Mouse (Mus musculus) midbrain, embryonic 12.5 days (tissue): Measurements from ENCODE around the gene Kif26b. TPM values are rescaled to one million over a fixed set of nuclear protein-coding genes. Genes with fewer than 3 reads are reported as not detected.
A peak's percentile ranks its signal among the peaks of the same experiment; 100 is the strongest.

Experiments
- ATAC-seq: fragments of 200-750 bp; cut with Nextera tagmentation; 2 replicates; pipeline ENCODE4 v1.8.0; 2017; ENCODE audit warnings: low read depth, moderate TSS enrichment, moderate library complexity; ENCODE audit not compliant: low FRiP score
- H3K27ac ChIP-seq: fragments of 300-500 bp; sonication (generic); replicated peaks from 2 replicates; pipeline ENCODE4 v1.5.1; 2016; ENCODE audit warnings: mild to moderate bottlenecking
- H3K27me3 ChIP-seq: fragments of 300-500 bp; sonication (generic); 2 replicates; pipeline ENCODE4 v1.6.1; 2016; ENCODE audit warnings: mild to moderate bottlenecking
- H3K36me3 ChIP-seq: fragments of 300-500 bp; sonication (generic); 2 replicates; pipeline ENCODE4 v1.6.1; 2016
- H3K4me1 ChIP-seq: fragments of 300-500 bp; sonication (generic); 2 replicates; pipeline ENCODE4 v1.6.1; 2016
- H3K4me2 ChIP-seq: fragments of 300-500 bp; sonication (generic); replicated peaks from 2 replicates; pipeline ENCODE4 v1.6.1; 2016; ENCODE audit warnings: mild to moderate bottlenecking, moderate library complexity
- H3K4me3 ChIP-seq: fragments of 300-500 bp; sonication (generic); 2 replicates; pipeline ENCODE4 v1.5.1; 2016; ENCODE audit warnings: mild to moderate bottlenecking
- H3K9ac ChIP-seq: fragments of 300-500 bp; sonication (generic); replicated peaks from 2 replicates; pipeline ENCODE4 v1.6.1; 2016; ENCODE audit warnings: mild to moderate bottlenecking, moderate library complexity
- H3K9me3 ChIP-seq: fragments of 300-500 bp; sonication (generic); 2 replicates; pipeline ENCODE4 v1.6.1; 2016; ENCODE audit warnings: mild to moderate bottlenecking
- WGBS: fragments of 180-500 bp; shearing (Covaris S2); methylation state at CpG from one replicate; pipeline ENCODE4 v1.1.7; 2016; 5-methylcytosine and 5-hydroxymethylcytosine counted together
- polyA plus RNA-seq: library from polyadenylated mRNA; unstranded; fragments of >200 nt; fragmentation: Nextera tagmentation; extraction: Ambion mirVana; gene quantifications from 2 replicates; pipeline ENCODE4 v1.2.1, GENCODE M21; 2016

Gene Kif26b
- polyA plus RNA-seq, 1 experiment from 2014 or later, result 8.8 TPM

- no peak for ATAC-seq
- no peak overlapping the region for H3K27ac ChIP-seq
- no peak overlapping the region for H3K4me3 ChIP-seq
- no peak overlapping the region for H3K9ac ChIP-seq
- H3K4me1 ChIP-seq, result peaks cover 15% of the 10 kb centered on the region
- no peaks in the 10 kb centered on the region for H3K27me3 ChIP-seq
- 77% methylated on average over 4 of the region's 4 CpGs for WGBS
- no peak overlapping the region for H3K4me2 ChIP-seq
- peaks cover 10% of the 10 kb centered on the region for H3K9me3 ChIP-seq
- H3K36me3 ChIP-seq, result no peaks in the 10 kb centered on the region
Observed at GRCm38 (mm10) chr1:178571009-178571408, 42.1 kb downstream of the Kif26b start.

GRCm38 (mm10) chr1:178571885-178572444 is 43.0 kb downstream of the Kif26b start:
- peaks cover 15% of the 10 kb centered on the region for H3K4me1 ChIP-seq
- no peaks in the 10 kb centered on the region for H3K36me3 ChIP-seq
- no peak overlapping the region for H3K4me2 ChIP-seq
- no peak overlapping the region for H3K27ac ChIP-seq
- peaks cover 10% of the 10 kb centered on the region for H3K9me3 ChIP-seq
- no peaks in the 10 kb centered on the region for H3K27me3 ChIP-seq
- 31% methylated on average over 13 of the region's 13 CpGs for WGBS
- no peak overlapping the region for H3K4me3 ChIP-seq
- no peak for ATAC-seq
- H3K9ac ChIP-seq, result no peak overlapping the region

GRCm38 (mm10) chr1:178573406-178574032 is 44.6 kb downstream of the Kif26b start:
- no peak overlapping the region for H3K9ac ChIP-seq

GRCm38 (mm10) chr1:178575706-178576105 is 46.8 kb downstream of the Kif26b start:
- ATAC-seq, result no peak
- no peak overlapping the region for H3K27ac ChIP-seq
- 100% methylated on average over 2 of the region's 2 CpGs for WGBS
- peaks cover 11% of the 10 kb centered on the region for H3K4me1 ChIP-seq
- no peak overlapping the region for H3K9ac ChIP-seq
- H3K9me3 ChIP-seq, result peaks cover 10% of the 10 kb centered on the region
- H3K4me3 ChIP-seq, result no peak overlapping the region
- H3K27me3 ChIP-seq, result no peaks in the 10 kb centered on the region
- no peaks in the 10 kb centered on the region for H3K36me3 ChIP-seq
- H3K4me2 ChIP-seq, result no peak overlapping the region

More at GRCm38 (mm10) chr1:178573406-178574032, 44.6 kb downstream of the Kif26b start:
- Histone ChIP-seq H3K27me3 (no peaks in the 10 kb centered on the region), H3K9me3 (peaks cover 10% of the 10 kb centered on the region), H3K4me2 (no peak overlapping the region), H3K4me3 (no peak overlapping the region), H3K4me1 (peaks cover 15% of the 10 kb centered on the region), H3K27ac (no peak overlapping the region), H3K36me3 (no peaks in the 10 kb centered on the region)
- 74% methylated on average over 4 of the region's 4 CpGs for WGBS
- ATAC-seq, result no peak

GRCm38 (mm10) chr1:178576926-178577325 is 48.0 kb downstream of the Kif26b start:
- 82% methylated on average over 3 of the region's 3 CpGs for WGBS
- no peaks in the 10 kb centered on the region for H3K36me3 ChIP-seq
- H3K9ac ChIP-seq, result no peak overlapping the region
- no peak overlapping the region for H3K4me2 ChIP-seq
- peaks cover 7% of the 10 kb centered on the region for H3K4me1 ChIP-seq
- H3K4me3 ChIP-seq, result no peak overlapping the region
- peaks cover 10% of the 10 kb centered on the region for H3K9me3 ChIP-seq
- no peak overlapping the region for H3K27ac ChIP-seq
- no peaks in the 10 kb centered on the region for H3K27me3 ChIP-seq
- no peak for ATAC-seq

- no peaks in the 10 kb centered on the region for H3K9me3 ChIP-seq
- H3K27me3 ChIP-seq, result no peaks in the 10 kb centered on the region
- ATAC-seq, result no peak
- no peaks in the 10 kb centered on the region for H3K36me3 ChIP-seq
- peak overlapping the region; percentile 6; the same call in 1 of the 2 replicates for H3K27ac ChIP-seq
- H3K4me2 ChIP-seq, result no peak overlapping the region
- peaks cover 7% of the 10 kb centered on the region; the same call in 1 of the 2 replicates for H3K4me1 ChIP-seq
- no peak overlapping the region for H3K4me3 ChIP-seq
- no peak overlapping the region for H3K9ac ChIP-seq
- WGBS, result 58% methylated on average over 5 of the region's 5 CpGs
Observed at GRCm38 (mm10) chr1:178585366-178586020, 56.6 kb downstream of the Kif26b start.

GRCm38 (mm10) chr1:178590229-178591171 is 61.6 kb downstream of the Kif26b start:
- Histone ChIP-seq H3K4me2 (no peak overlapping the region), H3K4me3 (no peak overlapping the region), H3K27ac (no peak overlapping the region), H3K9me3 (no peaks in the 10 kb centered on the region), H3K4me1 (peaks cover 6% of the 10 kb centered on the region; the same call in 1 of the 2 replicates), H3K27me3 (no peaks in the 10 kb centered on the region), H3K36me3 (no peaks in the 10 kb centered on the region), H3K9ac (no peak overlapping the region)
- no peak for ATAC-seq
- WGBS, result 78% methylated on average over 13 of the region's 13 CpGs

GRCm38 (mm10) chr1:178597113-178597512 is 68.2 kb downstream of the Kif26b start:
- H3K27ac ChIP-seq, result no peak overlapping the region
- no peak for ATAC-seq
- H3K9ac ChIP-seq, result no peak overlapping the region

GRCm38 (mm10) chr1:178597757-178598156 is 68.8 kb downstream of the Kif26b start:
- Histone ChIP-seq H3K9ac (no peak overlapping the region), H3K36me3 (no peaks in the 10 kb centered on the region), H3K4me1 (no peaks in the 10 kb centered on the region), H3K4me2 (no peak overlapping the region), H3K27me3 (no peaks in the 10 kb centered on the region), H3K4me3 (no peak overlapping the region), H3K9me3 (no peaks in the 10 kb centered on the region), H3K27ac (no peak overlapping the region)
- 80% methylated on average over 6 of the region's 6 CpGs for WGBS
- no peak for ATAC-seq

More at GRCm38 (mm10) chr1:178597113-178597512, 68.2 kb downstream of the Kif26b start:
- Histone ChIP-seq H3K4me3 (no peak overlapping the region), H3K4me2 (no peak overlapping the region), H3K9me3 (no peaks in the 10 kb centered on the region), H3K36me3 (no peaks in the 10 kb centered on the region), H3K27me3 (no peaks in the 10 kb centered on the region), H3K4me1 (no peaks in the 10 kb centered on the region)
- WGBS, result 94% methylated on average over 3 of the region's 3 CpGs

GRCm38 (mm10) chr1:178600851-178601569 is 72.1 kb downstream of the Kif26b start:
- Histone ChIP-seq H3K27me3 (no peaks in the 10 kb centered on the region), H3K4me1 (no peaks in the 10 kb centered on the region), H3K9ac (no peak overlapping the region), H3K27ac (no peak overlapping the region), H3K4me2 (no peak overlapping the region), H3K4me3 (no peak overlapping the region), H3K9me3 (no peaks in the 10 kb centered on the region), H3K36me3 (no peaks in the 10 kb centered on the region)
- no peak for ATAC-seq
- 89% methylated on average over 15 of the region's 15 CpGs for WGBS

- 0 out of 2 replicates have a peak, but pooled peaks have one; percentile 44 for ATAC-seq
- no peaks in the 10 kb centered on the region for H3K9me3 ChIP-seq
- H3K9ac ChIP-seq, result no peak overlapping the region
- no peaks in the 10 kb centered on the region; the same call in 1 of the 2 replicates for H3K27me3 ChIP-seq
- no peak overlapping the region for H3K4me2 ChIP-seq
- WGBS, result 43% methylated on average over 8 of the region's 8 CpGs
- H3K27ac ChIP-seq, result no peak overlapping the region; the same call in 1 of the 2 replicates
- H3K4me1 ChIP-seq, result peaks cover 23% of the 10 kb centered on the region
- H3K36me3 ChIP-seq, result no peaks in the 10 kb centered on the region
- no peak overlapping the region for H3K4me3 ChIP-seq
Observed at GRCm38 (mm10) chr1:178609151-178609775, 80.3 kb downstream of the Kif26b start.
